Mouse (Mus musculus): ENCODE results near the gene App.

DNA sequence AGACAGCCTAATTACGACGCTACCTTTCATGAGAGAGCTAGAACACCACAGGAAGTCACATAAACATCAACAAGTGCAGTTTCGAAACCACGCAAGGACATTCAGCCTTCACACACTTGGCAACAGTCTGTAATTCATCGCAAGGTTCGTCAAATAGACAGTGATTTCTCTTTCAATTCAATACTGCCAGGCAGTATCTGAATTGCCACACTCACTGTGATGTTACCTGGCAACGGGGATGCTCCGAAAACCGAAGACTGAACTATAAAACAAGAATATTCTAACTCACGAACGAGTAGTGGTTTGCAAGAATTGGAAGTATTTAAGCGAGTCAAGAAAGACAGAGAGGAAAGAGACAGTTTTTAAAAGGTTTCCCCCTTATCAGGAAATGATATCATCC lies 142.8 kb downstream of the App start:
- TF ChIP-seq CTCF (IDR thresholded peaks at IDR 0.05) (no peak), EP300 (IDR thresholded peaks at IDR 0.05; ENCODE audit: insufficient read depth, low read depth, low read length) (no peak)

Measured in heart, adult 2 months (tissue).